Mouse (Mus musculus) kidney, embryonic 14.5 days (tissue): Measurements from ENCODE around the gene Cflar. TPM values are rescaled to one million over a fixed set of nuclear protein-coding genes. Genes with fewer than 3 reads are reported as not detected.

Experiments used
- ATAC-seq: fragments of 200-750 bp; cut with Nextera tagmentation; 2 replicates; pipeline ENCODE4 v1.8.0; 2017; ENCODE audit warnings: moderate number of reproducible peaks, mild to moderate bottlenecking, moderate TSS enrichment, moderate library complexity; ENCODE audit not compliant: low FRiP score, low TSS enrichment
- H3K27ac ChIP-seq: fragments of 300-500 bp; sonication (generic); 2 replicates; pipeline ENCODE4 v1.5.1; 2014; ENCODE audit warnings: low read depth, mild to moderate bottlenecking, low read length, moderate library complexity, mixed read lengths
- H3K27me3 ChIP-seq: fragments of 300-500 bp; sonication (generic); 2 replicates; pipeline ENCODE4 v1.6.1; 2014; ENCODE audit warnings: mild to moderate bottlenecking, low read length; ENCODE audit not compliant: control insufficient read depth, insufficient read depth
- H3K36me3 ChIP-seq: fragments of 300-500 bp; sonication (generic); 2 replicates; pipeline ENCODE4 v1.6.1; 2014; ENCODE audit warnings: low read length, mixed read lengths; ENCODE audit not compliant: control insufficient read depth, insufficient read depth
- H3K4me1 ChIP-seq: fragments of 300-500 bp; sonication (generic); 2 replicates; pipeline ENCODE4 v1.6.1; 2014; ENCODE audit warnings: low read length, mixed read lengths; ENCODE audit not compliant: control insufficient read depth, insufficient read depth
- H3K4me2 ChIP-seq: fragments of 300-500 bp; sonication (generic); replicated peaks from 2 replicates; pipeline ENCODE4 v1.6.1; 2014; ENCODE audit warnings: low read depth, mild to moderate bottlenecking, low read length
- H3K4me3 ChIP-seq: fragments of 300-500 bp; sonication (generic); 2 replicates; pipeline ENCODE4 v1.5.1; 2014; ENCODE audit warnings: mild to moderate bottlenecking, low read length
- H3K9ac ChIP-seq: fragments of 300-500 bp; sonication (generic); 2 replicates; pipeline ENCODE4 v1.6.1; 2014; ENCODE audit warnings: low read depth, mild to moderate bottlenecking, low read length, moderate library complexity
- H3K9me3 ChIP-seq: fragments of 300-500 bp; sonication (generic); 2 replicates; pipeline ENCODE4 v1.6.1; 2016; ENCODE audit warnings: low read length; ENCODE audit not compliant: control insufficient read depth
- WGBS: fragments of 180-500 bp; shearing (Covaris S2); extraction: QIAGEN DNeasy Blood & Tissue Kit; methylation state at CpG from one replicate; pipeline ENCODE4 v1.1.7; 2014; 5-methylcytosine and 5-hydroxymethylcytosine counted together
- polyA plus RNA-seq: library from polyadenylated mRNA; unstranded; fragments of >200 nt; fragmentation: Nextera tagmentation; extraction: Ambion mirVana; gene quantifications from 2 replicates; pipeline ENCODE4 v1.2.1, GENCODE M21; 2014

Gene Cflar
- polyA plus RNA-seq, 1 experiment from 2014 or later = 39.6 TPM

GRCm38 (mm10) chr1:58773905-58774304, 62.6 kb downstream of the Cflar start:
- Histone ChIP-seq H3K9ac (no peak overlapping the region), H3K4me2 (no peak overlapping the region), H3K4me1 (no peaks in the 10 kb centered on the region), H3K27ac (no peak overlapping the region), H3K36me3 (no peaks in the 10 kb centered on the region), H3K27me3 (no peaks in the 10 kb centered on the region), H3K9me3 (0 out of 2 replicates have a peak, but pooled peaks cover 2% of the 10 kb centered on the region), H3K4me3 (no peak overlapping the region)
- 63% methylated on average over 2 of the region's 2 CpGs for WGBS
- ATAC-seq = no peak

DNA sequence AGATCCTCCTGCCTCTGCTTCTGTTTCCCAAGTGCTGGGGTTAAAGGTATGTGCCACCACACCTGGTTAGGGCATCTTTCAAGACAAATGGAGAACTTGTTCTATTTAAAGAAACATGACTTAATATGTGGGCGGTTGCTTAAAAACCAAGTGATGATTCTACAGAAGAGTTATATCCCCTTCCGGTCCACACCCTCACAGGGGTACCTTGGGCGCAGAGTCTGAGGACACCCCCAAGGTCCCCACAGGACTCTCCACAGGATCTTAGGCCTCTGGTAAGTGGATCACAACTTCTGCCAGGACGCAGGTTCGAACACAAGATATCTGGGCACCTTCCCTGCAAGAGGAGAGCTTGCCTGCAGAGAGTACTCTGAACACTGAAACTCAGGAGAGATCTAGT, 64.1 kb downstream of the Cflar start:
- no peaks in the 10 kb centered on the region for H3K36me3 ChIP-seq
- H3K27ac ChIP-seq = no peak overlapping the region
- no peak overlapping the region for H3K4me3 ChIP-seq
- H3K4me1 ChIP-seq = no peaks in the 10 kb centered on the region
- H3K27me3 ChIP-seq = no peaks in the 10 kb centered on the region
- WGBS = 97% methylated on average over 5 of the region's 5 CpGs
- H3K9ac ChIP-seq = no peak overlapping the region
- no peak overlapping the region for H3K4me2 ChIP-seq
- no peak for ATAC-seq
- 0 out of 2 replicates have a peak, but pooled peaks cover 2% of the 10 kb centered on the region for H3K9me3 ChIP-seq

DNA sequence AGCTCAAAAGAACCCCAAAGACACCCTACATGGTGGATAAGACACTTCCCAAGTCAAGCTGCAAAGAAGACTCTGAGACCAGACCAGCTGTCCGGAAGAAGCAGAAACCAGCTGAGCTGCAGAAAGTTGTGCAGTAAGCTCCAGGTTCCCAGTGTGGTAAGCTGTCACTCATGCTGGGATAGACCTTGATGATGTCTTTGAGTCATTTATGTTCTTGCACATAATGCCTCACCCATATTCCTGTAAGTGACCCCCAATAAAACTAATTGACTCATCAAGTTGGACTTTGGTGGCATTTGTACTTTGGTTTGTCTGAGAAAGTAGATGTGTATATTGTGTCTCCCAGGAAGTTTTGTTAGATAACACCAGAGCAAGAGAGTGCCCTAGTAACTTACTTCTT, 66.3 kb downstream of the Cflar start:
- H3K4me2 ChIP-seq = no peak overlapping the region
- no peaks in the 10 kb centered on the region for H3K36me3 ChIP-seq
- WGBS = 100% methylated on average over 1 of the region's 1 CpGs
- H3K9ac ChIP-seq = no peak overlapping the region
- no peak for ATAC-seq
- H3K4me3 ChIP-seq = no peak overlapping the region
- H3K27ac ChIP-seq = no peak overlapping the region
- no peaks in the 10 kb centered on the region for H3K4me1 ChIP-seq
- no peaks in the 10 kb centered on the region for H3K27me3 ChIP-seq
- 0 out of 2 replicates have a peak, but pooled peaks cover 2% of the 10 kb centered on the region for H3K9me3 ChIP-seq

GRCm38 (mm10) chr1:58778226-58778625, 66.9 kb downstream of the Cflar start:
- H3K27ac ChIP-seq = no peak overlapping the region
- H3K27me3 ChIP-seq = no peaks in the 10 kb centered on the region
- H3K36me3 ChIP-seq = no peaks in the 10 kb centered on the region
- 0 out of 2 replicates have a peak, but pooled peaks cover 2% of the 10 kb centered on the region for H3K9me3 ChIP-seq
- no peak overlapping the region for H3K4me3 ChIP-seq
- 7% methylated on average over 1 of the region's 1 CpGs for WGBS
- no peak for ATAC-seq
- H3K4me2 ChIP-seq = no peak overlapping the region
- H3K4me1 ChIP-seq = no peaks in the 10 kb centered on the region
- H3K9ac ChIP-seq = no peak overlapping the region

GRCm38 (mm10) chr1:58786276-58786675, 75.0 kb downstream of the Cflar start:
- no peak overlapping the region for H3K4me2 ChIP-seq
- H3K4me3 ChIP-seq = no peak overlapping the region
- no peak for ATAC-seq
- H3K9ac ChIP-seq = no peak overlapping the region
- H3K4me1 ChIP-seq = no peaks in the 10 kb centered on the region
- 92% methylated on average over 2 of the region's 2 CpGs for WGBS
- no peaks in the 10 kb centered on the region for H3K9me3 ChIP-seq
- H3K36me3 ChIP-seq = no peaks in the 10 kb centered on the region
- no peak overlapping the region for H3K27ac ChIP-seq
- H3K27me3 ChIP-seq = no peaks in the 10 kb centered on the region

DNA sequence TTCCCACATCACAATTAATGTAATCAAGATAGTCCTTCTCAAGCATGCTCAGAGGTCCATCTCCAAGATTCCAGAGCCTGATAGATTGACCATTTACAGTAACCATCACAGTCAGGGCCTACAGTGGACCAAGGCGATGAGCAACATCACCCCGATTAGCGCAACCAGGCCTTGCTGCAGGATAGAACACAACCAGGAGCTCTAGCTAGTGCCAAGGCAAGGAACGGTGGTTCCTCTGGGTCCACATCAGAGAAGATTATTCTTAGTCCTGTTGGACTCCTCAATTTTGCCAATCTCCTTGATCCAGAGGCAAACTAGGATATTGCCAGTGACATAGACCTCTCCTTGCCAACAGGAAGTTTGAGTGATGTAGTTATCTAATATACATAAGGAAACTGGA, 77.1 kb downstream of the Cflar start:
- H3K9me3 ChIP-seq = no peaks in the 10 kb centered on the region
- 96% methylated on average over 4 of the region's 4 CpGs for WGBS
- no peak overlapping the region for H3K27ac ChIP-seq
- H3K27me3 ChIP-seq = no peaks in the 10 kb centered on the region
- no peak overlapping the region for H3K4me3 ChIP-seq
- no peaks in the 10 kb centered on the region for H3K4me1 ChIP-seq
- ATAC-seq = no peak
- H3K9ac ChIP-seq = no peak overlapping the region
- H3K4me2 ChIP-seq = no peak overlapping the region
- H3K36me3 ChIP-seq = no peaks in the 10 kb centered on the region

DNA sequence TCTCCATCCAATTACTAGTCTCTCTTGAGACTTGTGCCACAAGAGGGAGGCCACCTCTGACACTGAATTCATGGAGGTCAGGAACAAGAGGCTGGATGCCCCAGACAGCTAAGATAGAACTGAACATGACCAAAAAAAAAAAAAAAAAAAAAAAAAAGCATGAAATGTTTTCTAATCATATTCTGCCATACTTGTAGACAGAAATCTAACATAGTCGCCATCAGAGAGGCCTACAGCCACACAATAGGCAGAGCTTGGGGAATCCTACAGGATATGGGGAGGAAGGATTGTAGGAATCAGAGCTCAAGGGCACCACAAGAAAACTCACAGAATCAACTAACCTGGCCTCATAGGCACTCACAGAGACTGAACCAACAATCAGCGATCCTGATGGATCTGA, 83.4 kb downstream of the Cflar start:
- Histone ChIP-seq H3K4me3 (peak overlapping the region; percentile 63; the same call in 1 of the 2 replicates), H3K9ac (no peak overlapping the region), H3K4me1 (peaks cover 8% of the 10 kb centered on the region; the same call in 1 of the 2 replicates), H3K4me2 (peak overlapping the region; percentile 58; the same call in 1 of the 2 replicates), H3K27me3 (no peaks in the 10 kb centered on the region), H3K36me3 (no peaks in the 10 kb centered on the region; the same call in 1 of the 2 replicates), H3K27ac (0 out of 2 replicates have a peak overlapping the region, but pooled peaks have one; percentile 83), H3K9me3 (peaks cover 4% of the 10 kb centered on the region; the same call in 1 of the 2 replicates)
- WGBS = 61% methylated on average over 2 of the region's 2 CpGs
- ATAC-seq = no peak

DNA sequence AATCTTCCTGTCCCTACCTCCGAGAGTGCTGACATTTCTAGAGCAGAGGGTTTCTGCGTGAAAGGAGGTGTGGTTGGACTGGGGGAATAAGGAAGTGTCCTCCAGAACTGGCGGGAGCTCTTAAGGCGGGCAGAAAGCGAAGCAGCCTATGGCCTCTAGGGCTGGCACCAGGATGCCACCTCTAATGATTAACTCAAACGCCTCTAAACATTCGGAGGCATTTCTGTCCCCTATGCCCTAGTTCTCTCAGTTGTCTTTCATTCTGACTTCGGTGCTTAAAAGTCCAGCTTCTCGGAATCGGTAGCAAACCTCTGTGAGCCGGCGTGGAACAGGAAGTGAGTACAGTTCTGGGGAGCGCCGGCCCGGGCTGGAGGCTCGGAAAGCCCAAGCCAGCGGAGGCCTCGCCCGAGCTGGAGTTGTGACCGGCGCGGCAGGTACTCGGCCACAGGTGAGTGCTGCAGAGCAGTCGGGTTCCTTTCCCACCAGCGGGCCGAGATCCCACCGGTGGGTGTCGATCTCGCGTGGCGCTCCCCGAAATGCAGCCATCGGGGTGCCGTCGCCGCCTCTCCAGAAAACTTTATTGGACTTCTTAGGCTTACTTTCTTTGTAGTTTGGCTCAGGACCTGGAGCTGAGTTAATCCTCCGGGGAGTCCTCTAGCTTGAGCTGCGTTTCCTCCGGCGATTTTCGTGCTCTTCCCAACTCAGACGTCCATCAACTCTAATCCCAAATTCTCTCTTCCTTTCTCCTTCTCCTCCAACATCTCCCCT, 84.2 kb downstream of the Cflar start, which contains the start of gene Casp8:
Casp8 (plus strand) TSS at position 84 of the 768 bp plus-strand sequence.
- Histone ChIP-seq H3K9me3 (peaks cover 4% of the 10 kb centered on the region; the same call in 1 of the 2 replicates), H3K9ac (peak within 1 kb of the TSS; percentile 79), H3K4me2 (peak within 1 kb of the TSS; percentile 58), H3K36me3 (no peaks in the 10 kb centered on the region; the same call in 1 of the 2 replicates), H3K4me3 (peak within 1 kb of the TSS; percentile 63), H3K27me3 (no peaks in the 10 kb centered on the region), H3K4me1 (peaks cover 8% of the 10 kb centered on the region; the same call in 1 of the 2 replicates), H3K27ac (peak within 1 kb of the TSS; percentile 83)
- under 1% methylated on average over 42 of the region's 42 CpGs for WGBS
- peak; percentile 88 for ATAC-seq

DNA sequence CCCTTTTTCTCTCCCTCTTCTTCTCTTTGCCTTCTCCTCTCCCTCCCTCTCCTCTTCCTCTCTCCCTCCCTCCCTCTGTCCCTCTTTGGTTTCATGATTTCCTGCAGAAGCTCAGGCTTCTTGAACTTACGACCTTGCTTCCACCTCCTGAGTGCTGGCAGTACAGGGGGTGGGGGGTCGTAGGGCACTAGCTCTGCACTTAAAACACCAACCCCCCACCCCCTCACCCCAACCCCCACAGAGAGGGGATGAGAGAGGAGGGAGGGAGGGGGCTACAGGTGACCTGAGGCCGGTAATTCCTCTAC, 84.7 kb downstream of the Cflar start:
- 2% methylated on average over 3 of the region's 3 CpGs for WGBS
- ATAC-seq = peak; percentile 36; the same call in 1 of the 2 replicates

More for the DNA sequence above, 84.7 kb downstream of the Cflar start:
- Histone ChIP-seq H3K27ac (peak overlapping the region; percentile 83; the same call in 1 of the 2 replicates), H3K9me3 (peaks cover 4% of the 10 kb centered on the region; the same call in 1 of the 2 replicates), H3K4me3 (peak overlapping the region; percentile 63), H3K9ac (peak overlapping the region; percentile 79), H3K36me3 (no peaks in the 10 kb centered on the region; the same call in 1 of the 2 replicates), H3K4me1 (peaks cover 8% of the 10 kb centered on the region; the same call in 1 of the 2 replicates), H3K27me3 (no peaks in the 10 kb centered on the region), H3K4me2 (peak overlapping the region; percentile 58)
